Mouse (Mus musculus): ENCODE results near the gene Ergic1.

DNA sequence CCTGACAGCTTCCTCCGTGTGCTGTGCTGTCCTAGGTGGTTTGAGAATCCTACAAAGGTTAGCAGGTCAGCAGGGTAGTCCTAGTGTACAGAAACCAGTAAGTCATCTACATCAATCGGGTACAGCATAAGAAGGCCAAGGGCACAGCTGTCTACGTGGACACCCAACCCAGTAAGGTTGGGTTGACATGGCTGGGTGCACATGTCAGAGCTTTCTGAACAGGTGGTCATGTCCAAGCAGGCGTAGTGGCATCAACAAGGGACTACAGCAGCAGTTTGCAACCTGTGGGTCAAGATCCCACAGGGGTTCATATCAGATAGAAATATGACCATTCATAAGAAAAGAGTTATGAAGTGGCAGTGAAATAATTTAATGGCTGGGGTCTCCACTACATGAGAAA lies 104.3 kb downstream of the Ergic1 start:
- no peak for TF ChIP-seq POLR2A (IDR thresholded peaks at IDR 0.05; ENCODE audit: borderline replicate concordance, extremely low read depth, insufficient read depth, insufficient read length, poor library complexity, severe bottlenecking)
- TF ChIP-seq CTCF (IDR thresholded peaks at IDR 0.05; ENCODE audit: borderline replicate concordance, extremely low read depth, insufficient read depth, insufficient read length): no peak

Data from brain, embryonic 14.5 days (tissue).